Mouse (Mus musculus): ENCODE measurements at regions not wholly inside any gene's neighbourhood (a gene's known extent, or its start where the extent isn't known, plus 50 kb on each side); places are given as distances from the start of the nearest gene placed in this dataset.

GRCm38 (mm10) chrX:153629790-153630189 lies 66.4 kb downstream of the Kctd12b start:
- ChIA-PET CTCF (interaction anchor here in 1 of 4 experiments (1.0 kb wide), 1 partner anchor 78 kb away, joined by 3 read pairs; no protein-coding TSS in a partner anchor), POLR2A (no interaction called here)

- POLR2A ChIA-PET, result no interaction called here
- CTCF ChIA-PET, result no interaction called here
Measured at GRCm38 (mm10) chrX:153625232-153625631, 66.8 kb downstream of the Cypt3 start.
